Mouse (Mus musculus): ENCODE data around the gene Adamtsl3. TPM values are rescaled to one million over a fixed set of nuclear protein-coding genes. Genes with fewer than 3 reads are reported as not detected.
A peak's percentile ranks its signal among the peaks of the same experiment; 100 is the strongest.

Adamtsl3 gene
- polyA plus RNA-seq (2016; fragmentation: Nextera tagmentation; extraction: Ambion mirVana): not detected in 2 replicates

DNA sequence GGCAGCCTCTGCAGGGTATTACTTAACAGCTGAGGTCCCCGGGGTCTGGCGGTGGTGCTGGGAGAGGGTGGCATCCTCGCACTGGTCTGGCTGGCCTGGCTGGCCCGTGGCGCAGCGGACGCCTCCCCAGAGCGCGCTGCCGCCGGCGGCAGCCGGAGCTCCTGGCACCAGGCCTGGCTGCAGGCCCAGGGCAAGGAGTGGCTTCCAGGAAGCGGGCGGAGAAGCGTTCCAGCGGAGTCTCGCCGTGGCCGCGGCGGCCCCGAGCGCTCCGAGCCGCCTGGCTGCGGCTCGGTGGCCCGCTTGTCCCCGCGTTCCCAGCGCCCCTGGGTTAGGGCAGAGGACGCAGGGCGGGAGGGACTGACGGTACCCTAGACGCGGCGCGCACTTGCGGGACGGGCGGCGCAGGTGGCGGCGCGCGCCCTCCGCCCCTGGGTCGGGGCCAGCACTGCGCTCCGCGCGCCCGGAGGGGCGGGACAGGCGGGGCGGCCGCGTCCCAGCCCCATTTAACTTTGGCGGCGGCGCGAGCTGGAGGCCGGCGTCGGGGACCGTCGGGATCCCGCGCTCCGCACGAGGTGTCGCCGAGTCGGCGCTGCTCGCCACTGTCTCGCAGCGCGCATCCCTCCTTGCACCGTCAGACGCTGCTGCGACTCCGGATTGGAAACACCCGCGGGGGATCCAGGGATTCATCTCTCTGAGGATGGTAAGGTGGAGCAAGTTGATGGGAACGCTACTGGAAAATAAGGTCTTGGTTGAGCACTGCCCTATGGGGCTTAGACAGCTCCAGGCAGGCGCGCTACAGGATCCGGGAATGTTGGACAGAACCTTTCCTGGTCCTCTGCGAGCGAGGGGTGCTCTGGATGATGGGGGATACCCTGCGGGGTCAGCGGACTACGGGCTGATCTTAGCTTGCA lies at the start of gene Adamtsl3:
Gene Adamtsl3 (plus strand): TSS at position 484 of the 911 bp plus-strand sequence.
- 1% methylated on average over 95 of the region's 95 CpGs for WGBS
- peaks cover 57% of the 10 kb centered on the region for H3K27me3 ChIP-seq (ENCODE audit: low read depth, poor library complexity, severe bottlenecking)
- peak; percentile 50 for DNase-seq (ENCODE audit: low spot score)

DNA sequence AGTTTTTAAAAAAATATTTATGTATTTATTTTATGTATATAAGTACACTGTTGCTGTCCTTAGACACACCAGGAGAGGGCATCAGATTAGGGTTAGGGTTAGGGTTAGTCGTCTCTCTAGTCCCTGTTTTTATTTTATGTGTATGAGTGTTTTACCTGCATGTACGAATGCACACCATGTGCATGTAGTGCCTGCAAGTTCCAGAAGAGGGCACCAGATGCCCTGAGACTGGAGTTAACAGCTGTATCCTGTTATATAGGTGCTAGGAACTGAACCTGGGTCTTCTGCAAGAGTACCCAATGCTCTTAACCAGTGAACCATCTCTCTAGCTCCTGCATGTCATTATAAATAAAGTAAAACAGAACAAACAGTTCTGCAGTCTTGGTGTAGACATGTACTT lies 48.3 kb upstream of the Adamtsl3 start:
- Histone ChIP-seq H3K9me3 (replicated peaks) (no peaks in the 10 kb centered on the region), H3K4me1 (no peaks in the 10 kb centered on the region), H3K27me3 (ENCODE audit: low read depth, poor library complexity, severe bottlenecking) (no peaks in the 10 kb centered on the region), H3K27ac (replicated peaks) (no peak overlapping the region), H3K4me3 (no peak overlapping the region), H3K36me3 (no peaks in the 10 kb centered on the region)
- DNase-seq (ENCODE audit: low spot score): no peak
- 86% methylated on average over 2 of the region's 2 CpGs for WGBS

More for the DNA sequence above, at the start of gene Adamtsl3:
- no peak within 1 kb of the TSS; the same call in 1 of the 2 replicates for H3K27ac ChIP-seq (replicated peaks)
- no peaks in the 10 kb centered on the region for H3K36me3 ChIP-seq
- no peaks in the 10 kb centered on the region for H3K9me3 ChIP-seq (replicated peaks)
- H3K4me3 ChIP-seq: peak within 1 kb of the TSS; percentile 58
- H3K4me1 ChIP-seq: peaks cover 16% of the 10 kb centered on the region

- H3K4me1 ChIP-seq: no peaks in the 10 kb centered on the region
- H3K4me3 ChIP-seq: no peak overlapping the region
- 87% methylated on average over 7 of the region's 7 CpGs for WGBS
- no peak for DNase-seq (ENCODE audit: low spot score)
- no peak overlapping the region for H3K27ac ChIP-seq (replicated peaks)
- H3K36me3 ChIP-seq: no peaks in the 10 kb centered on the region
- no peaks in the 10 kb centered on the region for H3K27me3 ChIP-seq (ENCODE audit: low read depth, poor library complexity, severe bottlenecking)
- no peaks in the 10 kb centered on the region for H3K9me3 ChIP-seq (replicated peaks)
Measured at GRCm38 (mm10) chr7:82293441-82293840, 42.1 kb upstream of the Adamtsl3 start.

DNA sequence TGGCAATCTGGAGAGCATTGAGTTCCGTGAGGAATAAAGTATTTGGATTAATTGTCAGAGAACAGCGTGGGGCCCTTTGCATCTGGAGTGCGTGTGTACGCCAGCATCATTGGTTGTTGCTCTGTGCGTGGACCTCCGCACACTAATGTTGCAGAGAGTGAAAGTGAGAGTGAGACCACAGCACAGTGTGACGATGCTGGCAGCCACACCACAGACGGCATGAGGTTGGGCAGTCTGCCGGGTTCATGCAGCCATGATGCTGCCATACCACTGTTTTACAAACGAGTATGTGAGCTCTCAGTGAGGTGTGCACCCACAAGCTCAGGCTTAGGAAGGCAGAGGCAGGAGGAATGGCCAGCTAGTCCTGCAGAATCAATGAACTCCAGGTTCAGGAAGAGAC lies 41.4 kb upstream of the Adamtsl3 start:
- Histone ChIP-seq H3K4me1 (no peaks in the 10 kb centered on the region), H3K36me3 (no peaks in the 10 kb centered on the region), H3K9me3 (replicated peaks) (no peaks in the 10 kb centered on the region), H3K4me3 (no peak overlapping the region), H3K27me3 (ENCODE audit: low read depth, poor library complexity, severe bottlenecking) (no peaks in the 10 kb centered on the region), H3K27ac (replicated peaks) (no peak overlapping the region)
- no peak for DNase-seq (ENCODE audit: low spot score)
- WGBS: 85% methylated on average over 10 of the region's 10 CpGs

- H3K36me3 ChIP-seq: no peaks in the 10 kb centered on the region
- H3K4me1 ChIP-seq: no peaks in the 10 kb centered on the region
- no peaks in the 10 kb centered on the region for H3K27me3 ChIP-seq (ENCODE audit: low read depth, poor library complexity, severe bottlenecking)
- DNase-seq (ENCODE audit: low spot score): no peak
- H3K9me3 ChIP-seq (replicated peaks): no peaks in the 10 kb centered on the region
- WGBS: 69% methylated on average over 2 of the region's 2 CpGs
- no peak overlapping the region for H3K27ac ChIP-seq (replicated peaks)
- H3K4me3 ChIP-seq: no peak overlapping the region
Measured at GRCm38 (mm10) chr7:82294611-82295010, 40.9 kb upstream of the Adamtsl3 start.

- no peaks in the 10 kb centered on the region for H3K4me1 ChIP-seq
- WGBS: 83% methylated on average over 4 of the region's 4 CpGs
- no peak overlapping the region for H3K27ac ChIP-seq (replicated peaks)
- H3K4me3 ChIP-seq: no peak overlapping the region
- no peaks in the 10 kb centered on the region for H3K27me3 ChIP-seq (ENCODE audit: low read depth, poor library complexity, severe bottlenecking)
- H3K9me3 ChIP-seq (replicated peaks): no peaks in the 10 kb centered on the region
- no peak for DNase-seq (ENCODE audit: low spot score)
- H3K36me3 ChIP-seq: no peaks in the 10 kb centered on the region
Measured at GRCm38 (mm10) chr7:82308398-82308797, 27.1 kb upstream of the Adamtsl3 start.

- WGBS: 92% methylated on average over 12 of the region's 12 CpGs
Measured at GRCm38 (mm10) chr7:82318515-82318914, 17.0 kb upstream of the Adamtsl3 start.

GRCm38 (mm10) chr7:82326616-82327015 lies 8.9 kb upstream of the Adamtsl3 start:
- WGBS: 70% methylated on average over 1 of the region's 1 CpGs
- H3K4me1 ChIP-seq: no peaks in the 10 kb centered on the region
- no peak for DNase-seq (ENCODE audit: low spot score)
- no peaks in the 10 kb centered on the region for H3K9me3 ChIP-seq (replicated peaks)
- H3K27ac ChIP-seq (replicated peaks): no peak overlapping the region
- H3K27me3 ChIP-seq (ENCODE audit: low read depth, poor library complexity, severe bottlenecking): no peaks in the 10 kb centered on the region
- no peak overlapping the region for H3K4me3 ChIP-seq
- H3K36me3 ChIP-seq: no peaks in the 10 kb centered on the region

More at GRCm38 (mm10) chr7:82318515-82318914, 17.0 kb upstream of the Adamtsl3 start:
- H3K27me3 ChIP-seq (ENCODE audit: low read depth, poor library complexity, severe bottlenecking): no peaks in the 10 kb centered on the region
- H3K4me3 ChIP-seq: no peak overlapping the region
- no peak for DNase-seq (ENCODE audit: low spot score)
- H3K4me1 ChIP-seq: peaks cover 20% of the 10 kb centered on the region
- no peak overlapping the region for H3K27ac ChIP-seq (replicated peaks)
- no peaks in the 10 kb centered on the region for H3K36me3 ChIP-seq
- H3K9me3 ChIP-seq (replicated peaks): no peaks in the 10 kb centered on the region

DNA sequence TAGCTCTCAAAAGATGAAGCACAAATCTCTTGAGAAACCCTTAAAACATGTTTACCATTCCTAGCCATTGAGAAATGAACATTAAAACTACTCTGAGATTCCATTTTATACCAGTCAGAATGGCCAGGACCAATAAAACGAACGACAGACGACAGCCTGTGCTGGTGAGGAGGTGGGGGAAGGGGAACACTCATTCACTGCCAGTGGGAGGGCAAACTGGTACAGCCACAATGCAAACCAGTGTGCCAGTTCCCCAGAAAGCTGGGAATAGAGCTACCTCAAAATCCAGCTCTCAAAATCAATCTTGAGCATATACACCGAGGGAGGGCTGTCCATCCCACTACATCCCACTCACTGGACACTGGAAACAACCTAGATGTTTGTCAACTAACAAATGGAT lies 8.3 kb upstream of the Adamtsl3 start:
- WGBS: 69% methylated on average over 4 of the region's 4 CpGs
- H3K36me3 ChIP-seq: no peaks in the 10 kb centered on the region

DNA sequence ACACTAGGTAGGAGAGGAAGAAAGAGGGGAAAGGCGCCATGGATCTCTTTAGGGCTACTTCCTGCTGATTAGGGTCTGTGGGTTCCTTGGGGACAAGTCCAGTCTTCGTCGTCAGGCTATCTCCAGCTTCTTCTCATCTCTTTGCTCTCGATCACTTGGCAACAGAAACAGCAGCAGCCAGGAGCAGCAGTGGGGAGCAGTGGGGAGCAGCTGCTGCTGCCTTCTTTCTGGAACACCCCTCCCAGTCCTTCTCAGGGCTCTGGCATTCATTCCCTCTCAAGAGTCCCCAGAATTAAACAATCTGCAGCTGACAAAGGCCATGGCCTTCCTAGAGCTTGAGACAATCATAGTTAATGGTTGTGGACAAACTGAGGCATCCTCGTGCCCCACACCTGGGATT lies 7.6 kb upstream of the Adamtsl3 start:
- Histone ChIP-seq H3K9me3 (replicated peaks) (no peaks in the 10 kb centered on the region), H3K4me1 (no peaks in the 10 kb centered on the region), H3K27ac (replicated peaks) (no peak overlapping the region), H3K27me3 (ENCODE audit: low read depth, poor library complexity, severe bottlenecking) (0 out of 2 replicates have a peak, but pooled peaks cover 3% of the 10 kb centered on the region), H3K4me3 (no peak overlapping the region), H3K36me3 (no peaks in the 10 kb centered on the region)
- DNase-seq (ENCODE audit: low spot score): no peak
- 78% methylated on average over 5 of the region's 5 CpGs for WGBS

More for the DNA sequence above, 8.3 kb upstream of the Adamtsl3 start:
- H3K27ac ChIP-seq (replicated peaks): no peak overlapping the region
- H3K4me3 ChIP-seq: no peak overlapping the region
- H3K9me3 ChIP-seq (replicated peaks): no peaks in the 10 kb centered on the region
- no peaks in the 10 kb centered on the region for H3K4me1 ChIP-seq
- no peaks in the 10 kb centered on the region for H3K27me3 ChIP-seq (ENCODE audit: low read depth, poor library complexity, severe bottlenecking)
- no peak for DNase-seq (ENCODE audit: low spot score)

DNA sequence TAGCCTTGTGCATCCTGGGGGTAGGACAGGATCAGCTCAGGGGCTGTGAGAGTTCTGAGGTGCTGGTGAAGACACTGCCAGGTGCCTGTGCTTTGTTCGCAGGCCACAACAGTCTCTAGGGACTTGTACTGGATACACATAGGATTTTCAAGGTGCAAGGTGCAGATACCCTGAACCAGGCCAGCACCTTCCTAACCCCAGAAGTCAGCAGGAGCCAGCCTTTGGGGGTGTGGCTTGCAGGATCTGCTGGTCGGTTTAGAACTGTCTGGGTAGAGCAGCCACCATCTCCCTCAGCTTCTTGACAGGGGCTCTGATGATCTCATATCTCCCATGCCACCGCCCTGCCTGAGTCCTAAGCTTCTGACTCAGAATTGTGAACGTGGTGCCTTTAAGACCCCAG lies 5.7 kb upstream of the Adamtsl3 start:
- no peaks in the 10 kb centered on the region for H3K36me3 ChIP-seq
- WGBS: 68% methylated on average over 4 of the region's 4 CpGs
- no peaks in the 10 kb centered on the region for H3K9me3 ChIP-seq (replicated peaks)
- H3K4me3 ChIP-seq: no peak overlapping the region
- no peak overlapping the region for H3K27ac ChIP-seq (replicated peaks)
- DNase-seq (ENCODE audit: low spot score): no peak
- peaks cover 21% of the 10 kb centered on the region for H3K27me3 ChIP-seq (ENCODE audit: low read depth, poor library complexity, severe bottlenecking)
- no peaks in the 10 kb centered on the region for H3K4me1 ChIP-seq

- Histone ChIP-seq H3K27me3 (ENCODE audit: low read depth, poor library complexity, severe bottlenecking) (peaks cover 31% of the 10 kb centered on the region), H3K4me1 (peaks cover 9% of the 10 kb centered on the region), H3K36me3 (no peaks in the 10 kb centered on the region), H3K27ac (replicated peaks) (no peak overlapping the region), H3K9me3 (replicated peaks) (no peaks in the 10 kb centered on the region), H3K4me3 (no peak overlapping the region)
- 80% methylated on average over 6 of the region's 6 CpGs for WGBS
- DNase-seq (ENCODE audit: low spot score): no peak
Measured at GRCm38 (mm10) chr7:82330860-82331259, 4.6 kb upstream of the Adamtsl3 start.

- 78% methylated on average over 1 of the region's 1 CpGs for WGBS
- Histone ChIP-seq H3K27ac (replicated peaks) (no peak overlapping the region), H3K9me3 (replicated peaks) (no peaks in the 10 kb centered on the region), H3K4me1 (peaks cover 16% of the 10 kb centered on the region), H3K27me3 (ENCODE audit: low read depth, poor library complexity, severe bottlenecking) (peaks cover 57% of the 10 kb centered on the region), H3K4me3 (no peak overlapping the region), H3K36me3 (no peaks in the 10 kb centered on the region)
- DNase-seq (ENCODE audit: low spot score): no peak
Measured at GRCm38 (mm10) chr7:82334000-82334399, 1.5 kb upstream of the Adamtsl3 start.

Data from midbrain, embryonic 10.5 days (tissue).